Mouse (Mus musculus) brain, embryonic 14.5 days (tissue): Measurements from ENCODE around the gene Lgi1.

Experiments
- CTCF ChIP-seq: fragments of 200-500 bp; IDR thresholded peaks from 2 replicates; pipeline ENCODE4 v1.5.1; 2012; ENCODE audit warnings: inconsistent platforms, mild to moderate bottlenecking, moderate library complexity, borderline replicate concordance; ENCODE audit not compliant: insufficient read depth, insufficient read length; ENCODE audit errors: extremely low read depth
- POLR2A ChIP-seq: fragments of 200-500 bp; IDR thresholded peaks from 2 replicates; pipeline ENCODE4 v1.6.1; 2012; ENCODE audit warnings: mild to moderate bottlenecking, inconsistent platforms, borderline replicate concordance; ENCODE audit not compliant: poor library complexity, insufficient read depth, insufficient read length, severe bottlenecking; ENCODE audit errors: extremely low read depth

DNA sequence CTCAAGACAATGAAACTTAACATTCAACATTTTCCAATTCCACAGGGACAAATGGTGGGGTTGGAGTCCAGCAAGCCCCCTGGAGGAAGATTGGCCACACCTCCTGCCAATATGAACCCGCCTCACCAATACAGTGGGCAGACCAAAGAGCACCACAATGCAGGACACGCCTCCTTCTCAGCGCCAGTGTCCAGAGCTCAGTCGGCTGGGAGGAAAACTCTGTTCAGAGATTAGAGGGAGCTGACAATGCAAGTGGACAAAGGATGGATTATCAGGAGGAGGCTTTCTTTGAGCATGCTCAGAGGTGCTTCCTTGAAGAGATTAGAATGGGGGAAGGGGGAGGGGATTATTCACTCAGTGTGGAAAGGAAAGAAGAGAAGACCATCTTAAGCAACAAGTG, 62.7 kb downstream of the Lgi1 start:
- TF ChIP-seq POLR2A (no peak), CTCF (no peak)
